Mouse (Mus musculus) retina, postnatal 7 days (tissue): ENCODE measurements around the gene Fyb.
A peak's percentile ranks its signal among the peaks of the same experiment; 100 is the strongest.
"Not testable (repeated sequence)": the region's sequence is repeated elsewhere in the genome, so short reads cannot be mapped to it uniquely, and the experiment has no call there.

Experiments used
- DNase-seq: peaks from one replicate; pipeline ENCODE4 v3.0.0-alpha.2; 2012; ENCODE audit warnings: low read depth, low spot score

The Fyb gene

GRCm38 (mm10) chr15:6560696-6561095, 38.0 kb downstream of the Fyb start:
- no peak for DNase-seq

DNA sequence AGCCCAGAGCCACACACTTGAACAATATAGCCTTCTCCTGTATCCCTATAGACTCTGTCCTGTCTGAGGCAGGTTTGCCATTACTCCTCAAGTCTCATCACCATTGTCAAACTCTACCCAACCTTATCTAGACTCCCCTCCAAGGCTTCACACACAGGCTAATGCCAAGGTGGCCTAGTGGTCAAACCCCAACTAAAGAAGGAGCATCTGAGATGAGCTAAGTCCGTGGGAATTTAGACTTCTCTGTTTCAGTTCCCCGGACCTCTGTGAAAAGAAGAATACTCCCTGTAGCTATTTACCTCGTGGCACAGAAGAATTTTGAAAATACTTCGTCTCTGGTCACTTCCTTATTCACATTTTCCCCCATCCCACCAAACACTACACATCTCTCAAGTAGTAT, 39.5 kb downstream of the Fyb start:
- DNase-seq = no peak

DNA sequence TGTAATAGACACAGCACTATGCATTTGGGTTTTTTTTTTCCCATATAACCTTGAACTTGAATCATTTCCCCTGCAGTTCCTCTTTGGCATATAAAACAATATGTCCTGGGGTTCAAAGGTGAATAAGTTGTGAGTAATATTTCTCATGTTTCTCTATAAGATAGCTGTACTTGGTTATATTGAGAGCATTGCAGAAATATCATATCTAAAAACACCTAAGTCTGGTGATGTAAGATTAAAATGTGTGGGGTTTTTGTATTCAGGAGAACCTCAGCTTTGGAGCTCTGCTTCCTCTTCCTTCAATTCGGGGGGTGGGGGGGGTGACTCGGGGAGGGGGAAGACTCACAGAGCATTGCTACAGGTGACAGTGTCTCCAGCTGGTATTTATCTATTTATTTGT, 40.0 kb downstream of the Fyb start:
- DNase-seq = no peak

GRCm38 (mm10) chr15:6564977-6565421, 42.3 kb downstream of the Fyb start:
- DNase-seq = no peak

- no peak for DNase-seq
Observed at GRCm38 (mm10) chr15:6565873-6566272, 43.2 kb downstream of the Fyb start.

- DNase-seq = no peak
Observed at GRCm38 (mm10) chr15:6567993-6568392, 45.3 kb downstream of the Fyb start.

GRCm38 (mm10) chr15:6568605-6569004, 46.0 kb downstream of the Fyb start:
- DNase-seq = no peak

DNA sequence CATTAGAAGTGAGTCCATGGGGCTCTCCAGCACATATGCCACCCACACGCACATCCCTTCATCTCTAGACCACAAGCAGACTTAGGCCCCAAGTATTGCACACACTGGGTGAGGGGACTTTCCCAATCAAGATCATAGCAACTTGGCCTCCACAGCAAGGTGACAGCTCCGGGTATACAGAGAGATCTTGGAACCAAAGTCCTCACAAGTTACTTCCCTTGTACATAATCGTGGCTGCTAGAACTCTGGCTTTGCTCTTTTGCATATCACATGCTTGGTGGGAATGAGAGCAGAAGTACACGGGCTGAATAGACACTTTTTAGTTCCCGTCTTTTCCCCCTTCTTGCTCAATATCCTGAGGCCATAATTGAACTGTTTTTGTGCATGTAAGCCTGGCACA, 46.4 kb downstream of the Fyb start:
- no peak for DNase-seq

- DNase-seq = no peak
Observed at GRCm38 (mm10) chr15:6570164-6570861, 47.7 kb downstream of the Fyb start.

DNA sequence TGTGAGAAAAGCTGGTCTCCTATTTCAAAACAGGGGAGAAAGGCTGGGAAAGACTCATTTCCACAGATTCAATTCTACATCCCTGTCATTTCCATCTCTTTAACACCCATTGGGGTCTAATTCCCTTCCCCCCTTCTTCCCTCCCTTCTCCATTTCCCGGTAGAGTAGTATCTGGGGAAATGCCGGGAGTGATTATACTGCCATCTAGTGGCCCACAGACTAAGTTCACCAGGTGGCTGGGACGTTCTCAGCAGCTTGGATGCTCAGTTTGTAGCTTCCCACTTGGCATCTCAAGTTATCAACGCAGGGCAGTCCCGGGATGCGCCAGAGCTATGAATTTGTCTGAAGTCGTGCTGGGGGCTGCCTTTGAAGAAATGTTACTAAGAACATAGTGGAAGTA, 48.2 kb downstream of the Fyb start:
- DNase-seq = peak; percentile 57

GRCm38 (mm10) chr15:6574283-6574960, 51.8 kb downstream of the Fyb start:
- no peak for DNase-seq

GRCm38 (mm10) chr15:6577971-6578370, 55.3 kb downstream of the Fyb start:
- DNase-seq = no peak

- no peak for DNase-seq
Observed at GRCm38 (mm10) chr15:6578654-6579053, 56.0 kb downstream of the Fyb start.

DNA sequence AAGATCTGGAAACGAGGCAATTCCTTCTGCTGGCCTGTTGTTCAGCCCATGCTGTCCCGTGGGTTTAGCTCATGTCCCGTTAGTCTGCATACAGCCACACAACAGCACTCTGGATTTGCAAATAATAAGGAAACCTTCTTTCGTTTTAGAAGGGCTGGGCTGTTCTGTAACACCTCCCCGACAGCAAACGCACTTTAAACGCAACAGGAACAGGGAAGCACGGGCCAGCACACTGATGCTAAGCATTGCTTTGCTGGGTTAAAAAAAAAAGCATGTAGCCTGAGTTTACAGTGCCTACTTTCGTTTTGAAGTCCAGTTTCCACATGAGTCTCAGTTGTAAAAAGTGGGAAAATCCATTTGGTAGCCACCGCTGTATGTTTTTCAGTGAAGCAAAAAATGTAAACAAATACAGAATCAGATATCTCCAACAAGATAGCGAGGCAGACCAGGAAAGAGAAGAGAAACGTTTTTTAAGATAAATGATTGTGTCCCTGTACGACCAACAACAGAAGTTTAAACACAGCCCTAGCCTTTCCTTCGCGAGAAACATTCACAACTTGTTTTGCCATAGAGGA, 56.6 kb downstream of the Fyb start:
- DNase-seq = no peak

- no peak for DNase-seq
Observed at GRCm38 (mm10) chr15:6579769-6580261, 57.2 kb downstream of the Fyb start.

DNA sequence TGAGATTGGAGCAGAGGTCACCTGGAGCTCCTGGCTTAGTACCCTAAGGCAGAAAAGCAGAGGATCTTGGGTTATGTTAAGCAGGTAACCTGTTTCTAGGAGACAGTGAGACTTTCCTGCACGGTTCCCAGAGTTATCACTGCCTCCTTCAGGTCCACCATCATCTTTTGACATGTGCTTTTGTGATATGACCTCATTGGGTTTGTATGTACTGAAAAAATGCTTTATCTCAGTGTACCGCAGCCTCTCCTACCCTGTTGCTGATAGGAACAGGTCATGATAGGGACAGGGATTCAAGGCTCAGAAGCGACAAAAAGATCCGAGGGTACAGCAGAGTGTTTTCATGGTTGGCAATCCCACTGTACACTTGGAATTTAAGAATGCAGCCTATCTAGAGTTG, 62.0 kb downstream of the Fyb start:
- DNase-seq = no peak

GRCm38 (mm10) chr15:6586351-6586750, 63.7 kb downstream of the Fyb start:
- DNase-seq = not testable (repeated sequence)

GRCm38 (mm10) chr15:6587526-6587925, 64.9 kb downstream of the Fyb start:
- DNase-seq = no peak

DNA sequence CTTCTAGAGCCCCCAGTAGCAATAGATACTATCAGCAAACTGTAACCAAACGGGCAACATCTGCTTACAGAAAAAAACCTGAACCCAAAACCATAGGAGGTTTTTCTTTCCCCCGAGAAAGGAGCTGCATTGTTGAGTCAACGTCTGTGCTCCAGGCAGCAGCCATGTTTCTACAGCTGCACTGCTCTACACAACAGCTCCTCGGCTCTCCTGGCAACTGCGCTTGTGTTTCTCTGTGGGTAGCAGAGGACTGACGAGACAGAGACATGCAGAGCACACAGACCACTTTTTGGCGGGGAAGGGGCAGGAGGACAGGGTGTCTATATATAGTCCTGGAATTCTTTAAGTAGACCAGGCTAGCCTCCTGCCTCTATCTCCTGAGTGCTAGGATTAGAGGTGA, 65.5 kb downstream of the Fyb start:
- DNase-seq = no peak

DNA sequence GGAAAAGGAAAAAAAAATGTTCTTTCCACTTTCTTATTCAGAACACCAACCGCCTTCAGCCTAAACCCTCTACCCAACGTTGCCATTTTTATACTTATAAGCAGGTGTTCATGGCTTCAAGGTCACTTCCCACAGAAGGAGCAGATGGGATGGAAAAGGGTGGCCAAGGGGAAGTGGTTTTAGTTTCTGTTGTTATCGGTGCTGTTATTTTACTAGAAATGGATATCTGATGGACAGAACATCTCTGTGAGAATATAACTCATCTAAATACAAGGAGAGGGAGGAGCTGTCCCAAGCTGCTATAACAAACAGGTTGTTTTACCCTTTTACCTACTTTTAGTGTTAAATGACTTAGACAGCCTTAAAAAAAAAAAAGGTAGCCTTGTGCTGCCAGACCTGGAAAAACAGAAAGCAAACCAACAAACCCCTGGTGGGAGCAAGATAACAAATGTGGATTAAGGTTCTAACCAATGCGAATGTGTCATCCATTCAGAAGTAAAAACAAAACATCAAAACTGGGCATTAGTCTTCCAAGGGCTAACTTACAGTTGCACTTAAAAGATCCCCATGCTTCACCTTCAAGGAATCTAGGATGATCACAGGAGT, 68.3 kb downstream of the Fyb start:
- DNase-seq = no peak

DNA sequence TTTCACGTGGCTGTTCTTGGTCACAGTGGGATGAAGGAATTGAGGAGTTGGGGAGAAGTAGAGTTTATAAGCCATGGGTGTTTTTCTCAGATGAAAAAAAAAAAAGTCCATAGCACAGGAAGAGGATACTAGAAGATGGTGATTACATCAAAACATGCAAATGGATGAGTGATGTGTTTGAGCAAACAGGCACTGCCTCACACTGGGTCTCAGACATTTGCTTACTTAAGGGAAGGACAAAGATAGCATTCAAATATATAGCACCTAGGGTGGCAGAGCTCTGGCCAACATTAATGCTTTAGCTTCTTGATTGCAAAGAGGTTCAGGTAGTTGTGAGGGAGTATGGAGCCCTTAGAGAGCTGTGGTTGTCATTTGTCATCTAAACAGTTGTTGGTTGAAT, 68.9 kb downstream of the Fyb start:
- no peak for DNase-seq

DNA sequence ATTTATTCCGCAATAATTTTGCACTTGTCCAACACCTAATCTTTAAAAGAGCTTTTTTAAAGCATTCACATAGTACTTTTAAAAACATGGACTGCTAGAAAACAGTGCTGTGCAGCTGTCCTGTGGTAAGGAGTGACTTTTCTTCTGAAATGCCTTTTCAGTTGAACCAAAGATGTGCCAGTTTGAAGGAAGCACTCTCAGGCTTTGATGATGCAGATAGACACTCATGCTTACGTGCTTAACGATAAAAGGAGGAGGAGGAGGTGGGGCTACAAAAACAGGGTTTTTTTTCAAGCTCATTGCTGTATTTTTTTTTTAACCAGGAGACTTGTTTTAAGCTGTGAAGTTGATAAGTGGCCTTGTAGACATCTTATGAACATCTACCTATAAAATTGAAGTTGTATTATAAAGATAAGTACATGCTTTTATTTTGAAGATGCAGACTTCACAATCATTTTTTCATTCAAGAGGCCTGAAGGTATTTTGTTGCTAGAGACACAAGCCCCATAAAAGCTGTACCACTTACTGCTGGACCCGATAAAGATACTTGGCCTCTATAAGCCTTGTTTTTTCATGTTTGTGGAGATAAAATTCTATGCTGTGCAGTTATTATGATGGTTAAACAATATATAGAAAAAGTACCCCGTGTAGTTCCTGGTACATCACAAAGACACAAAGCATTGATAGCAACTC, 70.1 kb downstream of the Fyb start:
- no peak for DNase-seq
